Mouse (Mus musculus): ENCODE results near the gene Nfkb1. TPM values are rescaled to one million over a fixed set of nuclear protein-coding genes. Genes with fewer than 3 reads are reported as not detected.

Gene Nfkb1
- polyA plus RNA-seq, 1 experiment from 2014 or later = 35.9 TPM

DNA sequence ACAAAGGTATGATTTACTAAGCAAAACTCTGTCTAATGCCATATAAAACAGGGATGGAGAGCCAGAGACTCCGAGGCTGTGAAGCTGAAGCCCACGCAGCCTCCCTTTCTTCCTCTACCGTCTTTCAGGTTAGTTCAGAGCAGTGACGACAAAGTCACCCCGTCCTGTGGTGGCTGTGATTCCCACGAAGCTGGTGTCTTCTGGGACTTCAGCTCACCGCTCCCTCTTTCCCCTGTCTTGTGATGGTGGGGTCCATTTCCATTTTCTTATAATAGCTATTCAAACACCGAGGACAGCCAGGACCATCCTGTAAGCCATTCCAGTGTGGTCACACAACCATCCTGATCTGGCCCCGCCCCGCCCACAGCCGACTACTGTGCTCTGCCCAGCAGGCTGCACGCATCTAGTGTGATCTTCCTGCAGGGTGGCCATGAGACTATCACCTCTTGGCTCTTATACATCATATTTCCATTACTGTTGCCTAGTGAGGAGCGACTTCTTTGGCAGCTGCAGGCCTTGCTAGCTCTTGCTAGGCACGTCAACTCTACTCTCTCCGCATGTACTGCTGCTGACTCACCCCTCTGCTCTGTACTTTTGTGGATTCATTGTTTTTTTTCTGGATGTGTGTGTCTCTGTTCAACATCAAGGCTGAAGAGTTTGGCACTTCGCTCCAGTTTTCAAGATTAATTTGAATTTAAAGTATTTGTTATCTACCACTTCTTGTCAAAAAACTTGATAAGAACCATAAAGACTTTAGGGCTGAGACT is 50.3 kb downstream of the Nfkb1 start:
- Histone ChIP-seq H3K36me3 (ENCODE audit: insufficient read depth, low read length) (peaks cover 10% of the 10 kb centered on the region; the same call in 1 of the 2 replicates), H3K9me3 (ENCODE audit: low read length) (no peaks in the 10 kb centered on the region), H3K4me1 (ENCODE audit: insufficient read depth, low read depth, low read length) (no peaks in the 10 kb centered on the region), H3K4me2 (replicated peaks; ENCODE audit: low read depth, low read length) (no peak overlapping the region), H3K4me3 (ENCODE audit: low read depth, low read length) (no peak overlapping the region), H3K9ac (replicated peaks; ENCODE audit: low read depth) (no peak overlapping the region), H3K27ac (ENCODE audit: low read length) (no peak overlapping the region), H3K27me3 (replicated peaks; ENCODE audit: insufficient read depth, low read length) (no peaks in the 10 kb centered on the region)
- WGBS = 78% methylated on average over 16 of the region's 16 CpGs
- ATAC-seq = 0 out of 2 replicates have a peak, but pooled peaks have one; percentile 35
- DNase-seq (ENCODE audit: low spot score) = no peak
- TF ChIP-seq CTCF (IDR thresholded peaks at IDR 0.05) = no peak
- TF ChIP-seq EP300 (IDR thresholded peaks at IDR 0.05) = no peak

DNA sequence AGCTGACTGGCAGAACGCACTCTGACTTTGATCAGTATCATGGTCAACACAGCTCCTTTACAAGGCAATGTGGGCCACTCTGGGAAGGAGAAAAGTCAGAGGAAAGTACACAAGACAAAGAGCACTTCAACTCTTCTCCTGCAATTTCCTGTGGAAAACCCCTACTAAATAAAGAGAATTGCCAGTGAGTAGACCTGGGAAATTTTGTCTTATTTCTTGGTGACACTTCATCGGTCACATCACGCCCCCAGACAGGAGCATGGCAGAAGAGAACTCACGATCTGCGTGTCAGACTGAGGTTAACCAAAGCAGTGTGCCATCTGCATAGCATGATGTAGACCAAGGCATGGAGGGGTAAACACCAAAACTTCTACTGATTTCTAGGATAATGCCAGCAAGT is 51.1 kb downstream of the Nfkb1 start:
- no peak for ATAC-seq
- TF ChIP-seq EP300 (IDR thresholded peaks at IDR 0.05) (no peak), CTCF (IDR thresholded peaks at IDR 0.05) (no peak)
- H3K4me2 ChIP-seq (replicated peaks; ENCODE audit: low read depth, low read length) = no peak overlapping the region
- no peak overlapping the region for H3K4me3 ChIP-seq (ENCODE audit: low read depth, low read length)
- H3K9me3 ChIP-seq (ENCODE audit: low read length) = no peaks in the 10 kb centered on the region
- H3K36me3 ChIP-seq (ENCODE audit: insufficient read depth, low read length) = peaks cover 8% of the 10 kb centered on the region; the same call in 1 of the 2 replicates
- H3K9ac ChIP-seq (replicated peaks; ENCODE audit: low read depth) = no peak overlapping the region
- H3K27me3 ChIP-seq (replicated peaks; ENCODE audit: insufficient read depth, low read length) = no peaks in the 10 kb centered on the region
- DNase-seq (ENCODE audit: low spot score) = no peak
- 71% methylated on average over 5 of the region's 5 CpGs for WGBS
- no peak overlapping the region for H3K27ac ChIP-seq (ENCODE audit: low read length)
- no peaks in the 10 kb centered on the region for H3K4me1 ChIP-seq (ENCODE audit: insufficient read depth, low read depth, low read length)

DNA sequence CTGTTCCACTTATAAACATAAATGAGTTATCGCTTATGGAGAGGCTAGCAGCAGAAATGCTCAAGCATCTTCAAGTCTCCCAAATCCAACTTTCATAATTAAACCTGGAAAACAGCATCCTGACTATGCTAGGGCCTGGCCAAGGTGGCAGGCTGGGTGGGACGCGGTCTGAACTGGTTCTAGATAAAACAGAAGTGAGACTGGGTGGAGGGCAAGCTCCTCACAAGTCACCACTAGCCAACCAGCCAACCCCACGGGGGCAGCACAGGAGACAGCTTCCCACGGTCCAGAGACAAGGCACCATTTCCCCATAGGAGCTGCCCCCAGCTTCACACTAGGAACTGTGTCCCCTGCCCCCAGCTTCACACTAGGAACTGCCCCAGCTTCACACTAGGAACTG is 53.8 kb downstream of the Nfkb1 start:
- no peaks in the 10 kb centered on the region for H3K27me3 ChIP-seq (replicated peaks; ENCODE audit: insufficient read depth, low read length)
- WGBS = 74% methylated on average over 5 of the region's 5 CpGs
- H3K27ac ChIP-seq (ENCODE audit: low read length) = no peak overlapping the region
- DNase-seq (ENCODE audit: low spot score) = no peak
- no peak for ATAC-seq
- TF ChIP-seq CTCF (IDR thresholded peaks at IDR 0.05) (no peak), EP300 (IDR thresholded peaks at IDR 0.05) (no peak)
- no peak overlapping the region for H3K4me3 ChIP-seq (ENCODE audit: low read depth, low read length)
- no peak overlapping the region for H3K9ac ChIP-seq (replicated peaks; ENCODE audit: low read depth)
- H3K4me2 ChIP-seq (replicated peaks; ENCODE audit: low read depth, low read length) = no peak overlapping the region
- peaks cover 5% of the 10 kb centered on the region; the same call in 1 of the 2 replicates for H3K36me3 ChIP-seq (ENCODE audit: insufficient read depth, low read length)
- no peaks in the 10 kb centered on the region for H3K9me3 ChIP-seq (ENCODE audit: low read length)
- H3K4me1 ChIP-seq (ENCODE audit: insufficient read depth, low read depth, low read length) = no peaks in the 10 kb centered on the region

DNA sequence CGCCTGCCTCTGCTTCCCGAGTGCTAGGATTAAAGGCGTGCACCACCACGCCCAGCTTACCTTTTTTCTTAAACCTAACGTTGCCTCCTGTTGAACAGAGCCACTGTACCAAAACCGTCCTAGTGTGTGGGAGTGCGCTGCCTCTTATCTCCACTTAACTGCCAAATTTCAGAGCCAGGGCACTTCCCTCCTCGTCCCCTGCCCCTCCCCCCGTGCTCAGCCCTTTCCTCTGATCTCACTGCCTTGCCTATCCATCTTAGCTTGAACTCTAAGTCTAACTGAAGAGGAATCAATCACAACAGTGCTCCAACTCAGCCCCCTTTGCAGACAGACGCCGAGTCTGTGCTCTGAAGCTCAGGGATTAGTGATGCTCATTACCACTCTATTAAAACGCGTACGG is 54.9 kb downstream of the Nfkb1 start:
- H3K9me3 ChIP-seq (ENCODE audit: low read length) = no peaks in the 10 kb centered on the region
- H3K4me2 ChIP-seq (replicated peaks; ENCODE audit: low read depth, low read length) = no peak overlapping the region
- H3K27ac ChIP-seq (ENCODE audit: low read length) = no peak overlapping the region
- H3K36me3 ChIP-seq (ENCODE audit: insufficient read depth, low read length) = peaks cover 5% of the 10 kb centered on the region; the same call in 1 of the 2 replicates
- no peak for DNase-seq (ENCODE audit: low spot score)
- no peak for ATAC-seq
- no peak for TF ChIP-seq CTCF (IDR thresholded peaks at IDR 0.05)
- no peak for TF ChIP-seq EP300 (IDR thresholded peaks at IDR 0.05)
- H3K4me1 ChIP-seq (ENCODE audit: insufficient read depth, low read depth, low read length) = no peaks in the 10 kb centered on the region
- WGBS = 46% methylated on average over 14 of the region's 14 CpGs
- H3K27me3 ChIP-seq (replicated peaks; ENCODE audit: insufficient read depth, low read length) = no peaks in the 10 kb centered on the region
- H3K4me3 ChIP-seq (ENCODE audit: low read depth, low read length) = no peak overlapping the region
- H3K9ac ChIP-seq (replicated peaks; ENCODE audit: low read depth) = no peak overlapping the region

DNA sequence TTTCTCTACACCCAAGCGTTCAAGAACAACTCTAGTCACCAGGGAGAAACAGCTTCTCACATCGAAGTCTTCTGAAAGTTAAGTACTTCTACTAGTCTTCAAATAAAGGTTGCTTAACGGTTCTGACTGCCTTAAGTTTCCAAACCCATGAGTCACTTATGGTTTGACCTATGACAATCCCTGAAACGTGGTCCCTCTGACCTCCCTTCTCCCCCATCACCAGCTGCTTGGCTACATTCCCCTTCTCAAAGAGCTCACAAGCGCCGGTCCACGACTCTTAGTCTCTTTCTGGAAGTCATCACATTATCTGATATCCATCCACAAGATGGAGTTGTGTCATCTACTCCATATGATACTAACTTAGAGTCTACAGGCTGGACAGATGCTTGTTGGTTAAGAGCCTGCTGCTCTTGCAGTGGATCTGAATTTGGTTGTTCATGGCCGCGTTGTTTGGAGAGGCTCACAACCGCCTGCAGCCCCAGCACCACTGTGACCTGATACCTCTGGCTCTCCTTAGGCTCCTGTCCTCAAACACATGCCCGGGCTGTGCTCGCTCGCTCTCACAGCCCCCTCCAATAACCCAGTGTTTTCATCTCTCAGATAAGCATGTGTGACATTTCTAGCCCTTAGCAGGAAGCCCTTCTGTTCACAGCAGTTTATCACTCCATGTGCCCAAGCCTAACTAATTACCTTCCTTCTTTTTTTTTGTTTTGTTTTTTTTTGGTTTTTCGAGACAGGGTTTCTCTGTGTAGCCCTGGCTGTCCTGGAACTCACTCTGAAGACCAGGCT is 55.5 kb downstream of the Nfkb1 start:
- no peaks in the 10 kb centered on the region for H3K9me3 ChIP-seq (ENCODE audit: low read length)
- no peak for ATAC-seq
- no peak overlapping the region for H3K4me2 ChIP-seq (replicated peaks; ENCODE audit: low read depth, low read length)
- no peaks in the 10 kb centered on the region for H3K27me3 ChIP-seq (replicated peaks; ENCODE audit: insufficient read depth, low read length)
- peak; percentile 21 for DNase-seq (ENCODE audit: low spot score)
- H3K4me3 ChIP-seq (ENCODE audit: low read depth, low read length) = no peak overlapping the region
- H3K9ac ChIP-seq (replicated peaks; ENCODE audit: low read depth) = no peak overlapping the region
- no peak overlapping the region for H3K27ac ChIP-seq (ENCODE audit: low read length)
- no peaks in the 10 kb centered on the region for H3K4me1 ChIP-seq (ENCODE audit: insufficient read depth, low read depth, low read length)
- TF ChIP-seq CTCF (IDR thresholded peaks at IDR 0.05) = no peak
- no peak for TF ChIP-seq EP300 (IDR thresholded peaks at IDR 0.05)
- WGBS = 59% methylated on average over 14 of the region's 14 CpGs
- peaks cover 2% of the 10 kb centered on the region; the same call in 1 of the 2 replicates for H3K36me3 ChIP-seq (ENCODE audit: insufficient read depth, low read length)

DNA sequence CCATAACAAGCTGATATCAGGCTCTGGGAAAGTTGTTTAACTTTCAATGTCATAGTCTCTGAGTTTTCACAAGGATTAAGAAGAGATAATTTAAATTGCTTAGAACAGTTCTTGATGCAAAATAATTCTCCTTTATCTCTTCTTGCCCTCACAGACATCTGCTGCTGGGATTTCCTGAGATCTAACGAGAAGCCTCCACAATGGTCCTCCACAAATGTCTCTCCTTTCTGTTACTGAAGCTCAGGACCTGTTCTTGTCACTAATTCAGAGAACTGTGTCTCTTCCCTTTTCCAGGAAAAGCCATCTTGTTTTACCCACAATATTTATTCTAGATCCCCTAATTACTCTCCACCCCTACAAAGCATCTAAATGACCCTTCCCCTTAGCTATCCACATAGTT is 56.3 kb downstream of the Nfkb1 start:
- H3K4me2 ChIP-seq (replicated peaks; ENCODE audit: low read depth, low read length) = no peak overlapping the region
- no peak overlapping the region for H3K9ac ChIP-seq (replicated peaks; ENCODE audit: low read depth)
- TF ChIP-seq CTCF (IDR thresholded peaks at IDR 0.05) (no peak), EP300 (IDR thresholded peaks at IDR 0.05) (no peak)
- no peaks in the 10 kb centered on the region for H3K27me3 ChIP-seq (replicated peaks; ENCODE audit: insufficient read depth, low read length)
- no peaks in the 10 kb centered on the region for H3K36me3 ChIP-seq (ENCODE audit: insufficient read depth, low read length)
- no peak overlapping the region for H3K27ac ChIP-seq (ENCODE audit: low read length)
- no peak for ATAC-seq
- DNase-seq (ENCODE audit: low spot score) = no peak
- H3K4me3 ChIP-seq (ENCODE audit: low read depth, low read length) = no peak overlapping the region
- H3K9me3 ChIP-seq (ENCODE audit: low read length) = no peaks in the 10 kb centered on the region
- WGBS = 88% methylated on average over 1 of the region's 1 CpGs
- no peaks in the 10 kb centered on the region for H3K4me1 ChIP-seq (ENCODE audit: insufficient read depth, low read depth, low read length)
